In the genomic region with DNA sequence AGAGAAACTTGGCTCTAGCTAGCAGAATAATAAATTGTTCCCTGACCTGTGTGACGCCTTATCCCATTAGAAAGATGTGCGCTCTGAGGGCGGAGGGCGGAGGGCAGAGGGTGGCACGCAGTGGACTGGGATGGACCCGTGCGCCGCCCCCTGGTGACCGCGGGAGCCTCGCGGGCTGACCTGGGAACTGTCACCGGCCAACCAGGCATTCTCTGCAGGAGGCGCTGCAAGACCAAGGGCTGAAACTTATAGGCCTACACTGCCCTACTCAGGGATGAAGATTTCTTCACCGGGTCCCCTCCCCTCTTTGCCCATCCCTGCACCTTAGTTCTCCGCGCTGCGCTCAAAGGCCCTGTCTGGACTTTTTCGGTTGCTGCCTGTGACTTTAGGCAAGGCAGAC, we compare ENCODE assay signal across 8 mouse cellular contexts.
DNase-seq lines count a peak whose midpoint lies in the region; ATAC-seq lines count a peak whose summit lies in the region.
"Had no signal": no experiment of that assay in that cellular context is flagged by ENCODE, and none has a peak within 500 bp of the region (broad histone marks: within the 10 kb centered on the region; RNA-seq: fewer than 3 reads in every experiment).

No protein-coding gene starts in this region.

- H3K4me2 ChIP-seq in hindbrain, embryonic 13.5 days: peak overlapping the region; percentile 34
- peak overlapping the region; percentile 17; the same call in 1 of the 2 replicates for H3K4me2 ChIP-seq in midbrain, embryonic 15.5 days
- H3K4me2 ChIP-seq: stomach, embryonic 15.5 days had no signal

- H3K27ac ChIP-seq in hindbrain, embryonic 13.5 days: no peak overlapping the region
- H3K27ac ChIP-seq in midbrain, embryonic 15.5 days: peak overlapping the region; percentile 55; the same call in 1 of the 2 replicates
- H3K27ac ChIP-seq: stomach, embryonic 15.5 days had no signal

- WGBS in hindbrain, embryonic 13.5 days: 11% methylated on average over 19 of the region's 19 CpGs
- WGBS in midbrain, embryonic 15.5 days: 11% methylated on average over 19 of the region's 19 CpGs

- H3K27me3 ChIP-seq in hindbrain, embryonic 13.5 days: 0 out of 2 replicates have a peak, but pooled peaks cover 4% of the 10 kb centered on the region
- H3K27me3 ChIP-seq in midbrain, embryonic 15.5 days (replicated peaks): no peaks in the 10 kb centered on the region
- H3K27me3 ChIP-seq: stomach, embryonic 15.5 days had no signal

- DNase-seq in left cerebral cortex, postnatal 4 days: peak; percentile 14
- DNase-seq in left cerebral cortex, adult 18-20 months (ENCODE audit: low spot score in 2 of 2): no peak
- peak; percentile 57 for DNase-seq in embryo, embryonic 11 days
- DNase-seq in urinary bladder, postnatal 10 days (ENCODE audit: low spot score): no peak

- no peaks in the 10 kb centered on the region for H3K36me3 ChIP-seq in hindbrain, embryonic 13.5 days
- no peaks in the 10 kb centered on the region for H3K36me3 ChIP-seq in midbrain, embryonic 15.5 days (replicated peaks)
- H3K36me3 ChIP-seq: stomach, embryonic 15.5 days had no signal

- H3K9ac ChIP-seq in hindbrain, embryonic 13.5 days: no peak overlapping the region
- H3K9ac ChIP-seq in midbrain, embryonic 15.5 days: no peak overlapping the region
- H3K9ac ChIP-seq: stomach, embryonic 15.5 days had no signal

- no peak overlapping the region for H3K4me3 ChIP-seq in hindbrain, embryonic 13.5 days
- H3K4me3 ChIP-seq in midbrain, embryonic 15.5 days: no peak overlapping the region
- H3K4me3 ChIP-seq: stomach, embryonic 15.5 days had no signal

- intact Hi-C loops in left cerebral cortex, postnatal 4 days (cut with DNase I): no loop called here

- H3K4me1 ChIP-seq in hindbrain, embryonic 13.5 days (replicated peaks): peaks cover 13% of the 10 kb centered on the region
- peaks cover 19% of the 10 kb centered on the region for H3K4me1 ChIP-seq in midbrain, embryonic 15.5 days
- H3K4me1 ChIP-seq: stomach, embryonic 15.5 days had no signal

- no peaks in the 10 kb centered on the region for H3K9me3 ChIP-seq in hindbrain, embryonic 13.5 days
- H3K9me3 ChIP-seq in midbrain, embryonic 15.5 days: no peaks in the 10 kb centered on the region
- H3K9me3 ChIP-seq: stomach, embryonic 15.5 days had no signal

- ATAC-seq in hindbrain, embryonic 13.5 days (ENCODE audit: low FRiP score): peak; percentile 49; the same call in 1 of the 2 replicates
- peak; percentile 40 for ATAC-seq in midbrain, embryonic 15.5 days (replicated peaks)
- ATAC-seq in megakaryocyte-erythroid progenitor cell, adult 5-6 weeks (replicated peaks; ENCODE audit: low FRiP score, low TSS enrichment, poor library complexity, severe bottlenecking): no peak

Comparison
In these comparisons a context has a peak if more than half of its experiments do, and no peak if none do; other contexts are left out.
1. DNase-seq: peak in left cerebral cortex, postnatal 4 days (single experiment) and embryo, embryonic 11 days (single experiment); none in left cerebral cortex, adult 18-20 months (0 of 2) and urinary bladder, postnatal 10 days (single experiment).